Mouse (Mus musculus): ENCODE data around the gene Tmem97. TPM values are rescaled to one million over a fixed set of nuclear protein-coding genes. Genes with fewer than 3 reads are reported as not detected.

The Tmem97 gene
- 11.9 TPM for polyA plus RNA-seq (2017; shearing (Covaris generic))

DNA sequence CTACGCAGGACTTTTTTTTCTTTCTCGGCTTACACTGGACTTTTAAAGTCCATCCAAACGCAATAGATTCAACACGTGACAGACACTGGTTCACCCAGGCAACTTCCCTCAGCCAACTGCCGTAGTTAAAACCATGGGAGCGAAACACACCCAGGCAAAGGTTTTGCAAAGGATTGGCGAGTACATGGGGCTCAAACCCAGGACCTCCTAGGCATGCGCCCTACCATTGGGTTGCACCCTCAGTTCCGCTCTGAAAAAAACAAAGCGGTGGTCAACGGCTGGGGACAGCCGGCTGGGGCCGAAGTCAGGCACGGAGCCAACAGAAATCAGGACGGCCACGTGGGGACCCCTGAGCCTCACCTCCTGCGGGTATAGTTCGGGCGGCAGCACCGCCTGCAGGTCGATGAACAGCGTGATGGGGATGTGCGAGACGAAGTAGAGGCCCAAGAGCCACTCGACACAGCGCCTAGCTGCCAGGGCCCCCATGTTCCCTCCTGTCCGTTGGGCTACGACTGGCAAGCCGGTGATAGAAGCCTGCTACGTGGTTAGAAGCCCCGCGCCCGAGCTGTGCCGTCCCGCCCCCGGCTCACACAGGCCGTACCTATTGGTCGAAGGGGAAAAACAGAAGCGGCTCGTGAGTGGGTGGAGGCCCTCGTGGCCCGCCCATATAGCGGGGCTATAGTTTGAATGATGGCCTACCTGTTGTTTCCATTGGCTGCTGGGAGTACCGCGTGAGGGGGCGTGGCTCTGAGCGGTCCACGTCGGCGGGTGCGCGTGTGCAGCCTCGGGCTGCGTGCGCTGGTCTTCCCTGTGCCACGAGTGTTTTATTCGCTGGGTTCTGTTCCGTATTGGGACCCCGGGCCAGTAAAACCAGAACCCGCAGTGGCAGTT, at the start of gene Tmem97:
Tmem97 (minus strand) TSS at position 610 of the 891 bp plus-strand sequence.

GRCm38 (mm10) chr11:78536080-78536689, 14.4 kb downstream of the Tmem97 start, which contains the start of the genes Tnfaip1 and Ift20:
Gene Tnfaip1, minus strand, starts transcription at chr11:78536332.
Gene Ift20, plus strand, starts transcription at chr11:78536361.

DNA sequence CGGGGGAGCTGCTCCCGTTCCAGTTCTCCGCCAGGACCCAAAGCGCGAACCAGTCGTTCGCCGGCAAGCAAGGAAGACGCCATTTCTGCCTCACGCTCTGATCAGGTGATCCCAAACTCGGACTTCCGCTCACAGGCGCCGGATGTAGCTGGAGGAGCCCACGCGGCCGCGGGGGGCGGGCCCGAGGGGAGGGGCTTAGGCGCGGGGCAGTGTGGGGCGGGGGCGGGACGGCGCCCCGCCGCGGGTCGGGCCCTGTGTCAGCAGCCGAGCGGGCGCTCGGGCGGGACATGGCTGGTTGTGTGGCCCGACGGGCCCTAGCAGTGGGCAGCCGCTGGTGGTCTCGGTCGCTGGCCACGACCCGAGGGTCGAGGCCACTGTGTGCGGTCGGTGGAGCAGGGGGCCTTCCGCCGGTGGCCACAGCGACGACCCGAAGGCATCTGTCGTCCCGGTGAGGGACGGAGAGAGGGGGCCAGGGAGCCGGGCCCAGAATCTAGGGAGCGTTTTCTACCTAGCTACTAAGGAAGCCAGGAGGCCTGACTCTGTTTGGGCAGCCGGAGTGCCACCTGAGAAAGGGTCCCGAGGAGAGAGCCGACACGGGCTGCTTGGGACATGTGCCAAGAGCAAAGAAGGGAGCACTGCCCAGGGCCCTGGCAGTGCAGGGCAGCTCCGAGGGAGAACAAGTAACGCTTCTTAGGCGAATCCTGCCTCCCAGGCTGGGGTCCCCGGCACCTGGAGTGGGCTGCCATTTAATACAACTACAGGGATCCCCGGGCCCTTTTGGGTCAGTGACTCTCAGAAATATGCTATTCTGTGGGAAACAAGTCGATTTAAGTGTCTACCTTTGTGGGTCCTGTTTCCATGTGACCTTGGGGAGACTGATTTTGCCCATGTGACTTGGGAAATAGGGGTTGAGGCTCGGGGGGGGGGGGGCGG, 38.3 kb downstream of the Tmem97 start, which contains the start of the genes Tmem199 and Poldip2:
Tmem199 (minus strand) TSS at position 148 of the 933 bp plus-strand sequence.
Poldip2 (plus strand) TSS at position 169 of the 933 bp plus-strand sequence.

DNA sequence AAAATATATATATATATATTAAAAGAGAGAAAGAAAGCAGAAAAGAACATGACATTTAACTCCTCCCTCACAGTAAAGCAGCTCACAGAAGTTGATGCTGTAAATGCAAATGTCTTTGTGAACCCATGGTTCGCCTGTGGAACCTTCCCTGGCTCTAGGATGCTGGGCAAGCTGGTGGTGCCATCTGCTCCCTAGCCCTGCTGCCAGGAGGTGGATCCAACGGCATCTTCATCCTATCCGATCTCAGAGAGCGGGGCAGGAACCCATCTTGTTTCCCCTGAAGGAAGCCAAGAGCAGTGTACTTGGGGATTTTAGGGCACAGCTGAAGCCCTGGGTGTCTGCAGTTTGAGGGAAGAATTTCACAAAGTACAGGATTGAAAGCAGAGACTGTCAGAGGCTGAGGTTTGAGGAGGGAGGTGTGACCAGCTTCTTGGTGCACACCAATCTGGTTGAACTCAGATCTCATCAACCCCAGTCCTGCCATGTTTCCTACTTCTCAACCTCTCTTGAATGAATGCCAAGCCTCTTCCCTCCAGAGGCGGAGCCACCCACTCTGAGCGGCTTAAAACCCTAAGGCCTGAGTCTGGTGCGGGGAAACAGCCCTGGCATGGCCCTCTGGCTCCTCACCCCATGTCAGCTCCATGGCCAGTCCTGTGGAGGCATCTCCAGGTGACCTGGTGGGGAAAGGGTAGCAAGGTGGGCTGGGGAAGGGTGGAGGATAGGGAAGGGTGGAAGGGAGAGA, 47.5 kb downstream of the Tmem97 start, which contains the start of gene Sebox:
Sebox (plus strand) TSS at position 539 of the 742 bp plus-strand sequence.

GRCm38 (mm10) chr11:78499004-78499403, 51.6 kb downstream of the Tmem97 start, which contains the start of gene Vtn:
Gene Vtn, plus strand, starts transcription at chr11:78499091.

DNA sequence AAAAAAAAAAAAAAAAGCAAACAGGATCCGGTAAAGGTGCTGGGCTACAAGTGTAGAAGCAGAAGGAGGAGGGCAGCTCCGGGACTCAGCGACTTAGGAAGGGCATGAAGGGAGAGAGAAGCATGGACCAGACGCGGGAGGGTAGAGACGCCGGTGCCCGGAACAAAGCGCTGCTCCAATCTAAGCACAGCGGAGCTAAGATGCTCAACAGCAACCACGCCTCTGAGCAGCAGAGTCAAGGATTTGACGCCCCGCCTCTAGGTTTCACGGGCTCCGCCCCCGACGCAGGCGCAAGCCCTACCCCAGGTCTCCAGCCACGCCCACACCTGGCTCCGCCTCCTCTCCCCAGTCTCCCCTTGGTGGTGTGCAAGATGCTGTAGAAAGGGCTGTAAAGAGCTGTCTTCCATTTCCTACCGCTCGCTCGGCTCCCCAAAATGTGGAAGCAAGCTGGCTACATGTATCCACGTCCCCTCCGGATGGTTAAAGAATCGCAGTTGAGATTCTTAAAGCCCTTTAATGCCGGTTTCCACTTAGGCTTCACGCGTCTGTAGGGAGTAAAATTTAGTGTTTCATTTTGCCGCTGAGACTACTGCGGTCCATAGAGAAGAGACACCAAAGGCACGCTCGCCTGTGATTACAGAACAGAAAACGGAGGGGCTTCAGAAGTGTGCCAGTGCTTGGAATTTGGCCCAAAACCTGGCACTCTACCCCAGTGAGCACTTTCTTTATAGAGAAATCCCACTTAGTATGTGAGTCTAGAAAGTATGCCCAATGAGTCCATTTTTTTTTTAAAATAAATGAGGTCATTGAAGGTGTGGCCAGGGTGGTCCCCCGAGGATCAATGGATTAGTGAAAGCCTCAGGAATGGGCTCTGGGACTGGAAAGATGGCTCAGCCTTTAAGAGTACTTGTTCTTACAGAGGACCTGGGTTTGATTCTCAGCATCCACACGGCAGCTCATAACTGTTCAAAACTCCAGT, 52.7 kb downstream of the Tmem97 start, which contains the start of gene Sarm1:
Sarm1 (minus strand) TSS at position 211 of the 979 bp plus-strand sequence.

Other genes starting within 250 kb of the Tmem97 start
- 1.2 TPM for gene Spag5, start 249.2 kb downstream of the Tmem97 start, polyA plus RNA-seq (2017; shearing (Covaris generic))
- 4.4 TPM for gene Aldoc, start 227.8 kb downstream of the Tmem97 start, polyA plus RNA-seq (2017; shearing (Covaris generic))
- gene Pigs, start 222.4 kb downstream of the Tmem97 start, polyA plus RNA-seq (2017; shearing (Covaris generic)) = 73.4 TPM
- 11.7 TPM for gene Unc119, start 207.3 kb downstream of the Tmem97 start, polyA plus RNA-seq (2017; shearing (Covaris generic))
- not detected for gene Foxn1, start 164.2 kb downstream of the Tmem97 start, polyA plus RNA-seq (2017; shearing (Covaris generic))
- gene Slc13a2, start 128.6 kb downstream of the Tmem97 start, polyA plus RNA-seq (2017; shearing (Covaris generic)) = not detected
- gene Slc46a1, start 85.1 kb downstream of the Tmem97 start, polyA plus RNA-seq (2017; shearing (Covaris generic)) = 0.53 TPM
- 2.0 TPM for gene Sarm1, start 53.0 kb downstream of the Tmem97 start, polyA plus RNA-seq (2017; shearing (Covaris generic))
- gene Vtn, start 51.7 kb downstream of the Tmem97 start, polyA plus RNA-seq (2017; shearing (Covaris generic)) = not detected
- gene Sebox, start 47.3 kb downstream of the Tmem97 start, polyA plus RNA-seq (2017; shearing (Covaris generic)) = not detected
- gene Tmem199, start 38.6 kb downstream of the Tmem97 start, polyA plus RNA-seq (2017; shearing (Covaris generic)) = 16.0 TPM
- 40.7 TPM for gene Poldip2, start 38.6 kb downstream of the Tmem97 start, polyA plus RNA-seq (2017; shearing (Covaris generic))
- 16.0 TPM for gene Tnfaip1, start 14.4 kb downstream of the Tmem97 start, polyA plus RNA-seq (2017; shearing (Covaris generic))
- gene Ift20, start 14.4 kb downstream of the Tmem97 start, polyA plus RNA-seq (2017; shearing (Covaris generic)) = 55.2 TPM
- 16.5 TPM for gene Nlk, start 146.6 kb upstream of the Tmem97 start, polyA plus RNA-seq (2017; shearing (Covaris generic))
- gene Ccnq, start 201.0 kb upstream of the Tmem97 start, polyA plus RNA-seq (2017; shearing (Covaris generic)) = 27.4 TPM

All from naive thymus-derived CD4-positive, alpha-beta T cell, adult 5 months (primary cell).